Mouse (Mus musculus): ENCODE measurements around the gene Hhatl.

GRCm38 (mm10) chr9:121830243-121830955, 38.1 kb upstream of the Hhatl start:
- TF ChIP-seq CTCF (IDR thresholded peaks at IDR 0.05; ENCODE audit: extremely low read depth, insufficient read length, insufficient replicate concordance, low read depth, low read length) (peak; percentile 66), POLR2A (IDR thresholded peaks at IDR 0.05; ENCODE audit: low read depth, low read length) (no peak)

Measured in small intestine, adult 2 months (tissue).